Mouse (Mus musculus) embryonic facial prominence, embryonic 13.5 days (tissue): ENCODE data around the gene Parp3. TPM values are rescaled to one million over a fixed set of nuclear protein-coding genes. Genes with fewer than 3 reads are reported as not detected.

Source experiments
- ATAC-seq: fragments of 200-750 bp; cut with Nextera tagmentation; 2 replicates; pipeline ENCODE4 v1.8.0; 2017; ENCODE audit warnings: low read depth; ENCODE audit not compliant: insufficient number of reproducible peaks, insufficient read depth, low FRiP score, low TSS enrichment
- H3K27ac ChIP-seq: fragments of 300-500 bp; sonication (generic); 2 replicates; pipeline ENCODE4 v1.5.1; 2015; ENCODE audit warnings: moderate library complexity, mild to moderate bottlenecking, inconsistent platforms
- H3K27me3 ChIP-seq: fragments of 300-500 bp; sonication (generic); 2 replicates; pipeline ENCODE4 v1.6.1; 2015; ENCODE audit warnings: mild to moderate bottlenecking, inconsistent platforms
- H3K36me3 ChIP-seq: fragments of 300-500 bp; sonication (generic); 2 replicates; pipeline ENCODE4 v1.6.1; 2015; ENCODE audit warnings: mild to moderate bottlenecking, inconsistent platforms
- H3K4me1 ChIP-seq: fragments of 300-500 bp; sonication (generic); 2 replicates; pipeline ENCODE4 v1.6.1; 2015; ENCODE audit warnings: inconsistent platforms
- H3K4me2 ChIP-seq: fragments of 300-500 bp; sonication (generic); 2 replicates; pipeline ENCODE4 v1.6.1; 2015; ENCODE audit warnings: moderate library complexity, mild to moderate bottlenecking, inconsistent platforms
- H3K4me3 ChIP-seq: fragments of 300-500 bp; sonication (generic); 2 replicates; pipeline ENCODE4 v1.5.1; 2015; ENCODE audit warnings: mild to moderate bottlenecking, inconsistent platforms
- H3K9ac ChIP-seq: fragments of 300-500 bp; sonication (generic); 2 replicates; pipeline ENCODE4 v1.6.1; 2015; ENCODE audit warnings: mild to moderate bottlenecking, inconsistent platforms
- H3K9me3 ChIP-seq: fragments of 300-500 bp; sonication (generic); 2 replicates; pipeline ENCODE4 v1.6.1; 2016; ENCODE audit warnings: inconsistent platforms
- WGBS: fragments of 180-500 bp; shearing (Covaris S2); methylation state at CpG from one replicate; pipeline ENCODE4 v1.1.7; 2015; ENCODE audit warnings: mixed read lengths; 5-methylcytosine and 5-hydroxymethylcytosine counted together
- polyA plus RNA-seq: library from polyadenylated mRNA; unstranded; fragments of >200 nt; fragmentation: Nextera tagmentation; extraction: Ambion mirVana; gene quantifications from 2 replicates; pipeline ENCODE4 v1.2.1, GENCODE M21; 2015

Parp3 gene
- polyA plus RNA-seq, 1 experiment from 2014 or later: 3.2 TPM

GRCm38 (mm10) chr9:106464751-106465541 lies 11.8 kb downstream of the Parp3 start:
- H3K27me3 ChIP-seq: peaks cover 11% of the 10 kb centered on the region
- H3K36me3 ChIP-seq: peaks cover 41% of the 10 kb centered on the region
- peak overlapping the region; percentile 77 for H3K9ac ChIP-seq
- peak; percentile 23; the same call in 1 of the 2 replicates for ATAC-seq
- peak overlapping the region; percentile 59 for H3K4me3 ChIP-seq
- H3K4me2 ChIP-seq: peak overlapping the region; percentile 98
- H3K27ac ChIP-seq: no peak overlapping the region
- H3K9me3 ChIP-seq: no peaks in the 10 kb centered on the region
- peaks cover 25% of the 10 kb centered on the region for H3K4me1 ChIP-seq
- 3% methylated on average over 99 of the region's 99 CpGs for WGBS

- H3K9me3 ChIP-seq: no peaks in the 10 kb centered on the region
- ATAC-seq: no peak
- whole genome bisulfite sequencing: 80% methylated on average over 21 of the region's 21 CpGs
Observed at GRCm38 (mm10) chr9:106463122-106464063, 13.4 kb downstream of the Parp3 start.

GRCm38 (mm10) chr9:106462430-106462800 lies 14.3 kb downstream of the Parp3 start:
- H3K4me1 ChIP-seq: peaks cover 46% of the 10 kb centered on the region

More at GRCm38 (mm10) chr9:106463122-106464063, 13.4 kb downstream of the Parp3 start:
- H3K27ac ChIP-seq: no peak overlapping the region; the same call in 1 of the 2 replicates
- no peak overlapping the region for H3K4me2 ChIP-seq
- H3K36me3 ChIP-seq: peaks cover 49% of the 10 kb centered on the region
- peaks cover 11% of the 10 kb centered on the region for H3K27me3 ChIP-seq
- H3K9ac ChIP-seq: 0 out of 2 replicates have a peak overlapping the region, but pooled peaks have one; percentile 16
- H3K4me3 ChIP-seq: no peak overlapping the region
- peaks cover 36% of the 10 kb centered on the region for H3K4me1 ChIP-seq

GRCm38 (mm10) chr9:106461641-106462429 lies 14.9 kb downstream of the Parp3 start:
- no peak for ATAC-seq
- Histone ChIP-seq H3K27me3 (peaks cover 11% of the 10 kb centered on the region), H3K9me3 (no peaks in the 10 kb centered on the region), H3K4me1 (peaks cover 52% of the 10 kb centered on the region), H3K4me2 (no peak overlapping the region), H3K36me3 (peaks cover 55% of the 10 kb centered on the region), H3K27ac (no peak overlapping the region), H3K9ac (no peak overlapping the region), H3K4me3 (no peak overlapping the region)
- 78% methylated on average over 16 of the region's 16 CpGs for WGBS

More at GRCm38 (mm10) chr9:106462430-106462800, 14.3 kb downstream of the Parp3 start:
- Histone ChIP-seq H3K4me2 (no peak overlapping the region), H3K9me3 (no peaks in the 10 kb centered on the region), H3K9ac (no peak overlapping the region), H3K27me3 (peaks cover 11% of the 10 kb centered on the region), H3K36me3 (peaks cover 55% of the 10 kb centered on the region), H3K4me3 (no peak overlapping the region), H3K27ac (no peak overlapping the region)
- ATAC-seq: no peak
- 89% methylated on average over 12 of the region's 12 CpGs for WGBS

DNA sequence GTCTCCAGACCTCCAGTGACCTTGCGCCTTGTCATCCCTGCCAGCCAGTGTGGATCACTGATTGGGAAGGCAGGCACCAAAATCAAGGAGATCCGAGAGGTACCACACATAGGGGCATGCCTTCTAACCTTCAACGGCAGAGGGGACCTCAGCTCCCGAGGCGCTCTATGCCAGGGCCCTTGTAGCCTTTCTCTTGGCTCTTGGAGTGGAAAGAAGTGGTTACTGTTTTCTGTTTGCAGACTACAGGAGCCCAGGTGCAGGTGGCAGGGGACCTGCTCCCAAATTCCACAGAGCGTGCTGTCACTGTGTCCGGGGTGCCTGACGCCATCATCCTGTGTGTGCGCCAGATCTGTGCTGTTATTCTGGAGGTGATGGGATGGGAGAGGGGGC lies 15.7 kb downstream of the Parp3 start:
- no peak overlapping the region for H3K27ac ChIP-seq
- no peak overlapping the region for H3K4me3 ChIP-seq
- H3K9me3 ChIP-seq: no peaks in the 10 kb centered on the region
- 89% methylated on average over 9 of the region's 9 CpGs for WGBS
- H3K9ac ChIP-seq: no peak overlapping the region
- H3K4me2 ChIP-seq: no peak overlapping the region
- peaks cover 59% of the 10 kb centered on the region for H3K4me1 ChIP-seq
- H3K27me3 ChIP-seq: peaks cover 11% of the 10 kb centered on the region
- H3K36me3 ChIP-seq: peaks cover 55% of the 10 kb centered on the region
- ATAC-seq: no peak

DNA sequence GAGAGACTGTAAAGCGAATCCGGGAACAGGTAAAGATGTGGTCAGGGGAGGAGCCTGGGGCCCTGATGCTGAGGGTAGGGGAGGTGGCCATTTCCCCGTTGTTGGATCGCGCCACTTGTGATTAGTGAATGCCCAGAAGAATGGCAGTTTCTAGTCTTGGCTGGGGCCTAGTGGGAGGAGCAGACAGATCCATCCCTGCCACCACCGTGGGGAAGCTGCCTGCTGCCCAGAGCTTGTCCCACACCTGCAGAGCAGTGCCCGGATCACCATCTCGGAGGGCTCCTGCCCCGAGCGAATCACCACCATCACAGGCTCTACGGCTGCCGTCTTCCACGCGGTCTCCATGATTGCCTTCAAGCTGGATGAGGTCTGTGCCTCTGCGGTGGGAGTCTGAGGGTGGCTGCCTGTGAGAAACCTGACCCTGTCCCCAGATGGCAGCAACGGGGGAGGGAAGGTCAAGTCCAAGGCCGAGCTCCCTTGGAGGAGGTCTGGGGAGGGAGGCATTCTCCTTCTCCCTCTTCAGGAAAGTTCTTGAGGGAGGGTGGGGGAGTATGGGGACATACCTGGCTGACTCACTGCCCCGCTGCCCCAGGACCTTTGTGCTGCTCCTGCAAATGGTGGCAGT lies 16.2 kb downstream of the Parp3 start:
- no peak overlapping the region for H3K4me3 ChIP-seq
- H3K36me3 ChIP-seq: peaks cover 55% of the 10 kb centered on the region
- 66% methylated on average over 18 of the region's 18 CpGs for WGBS
- ATAC-seq: no peak
- no peak overlapping the region for H3K4me2 ChIP-seq
- peaks cover 59% of the 10 kb centered on the region for H3K4me1 ChIP-seq
- H3K27me3 ChIP-seq: peaks cover 11% of the 10 kb centered on the region; the same call in 1 of the 2 replicates
- no peak overlapping the region for H3K27ac ChIP-seq
- no peaks in the 10 kb centered on the region for H3K9me3 ChIP-seq
- no peak overlapping the region for H3K9ac ChIP-seq

DNA sequence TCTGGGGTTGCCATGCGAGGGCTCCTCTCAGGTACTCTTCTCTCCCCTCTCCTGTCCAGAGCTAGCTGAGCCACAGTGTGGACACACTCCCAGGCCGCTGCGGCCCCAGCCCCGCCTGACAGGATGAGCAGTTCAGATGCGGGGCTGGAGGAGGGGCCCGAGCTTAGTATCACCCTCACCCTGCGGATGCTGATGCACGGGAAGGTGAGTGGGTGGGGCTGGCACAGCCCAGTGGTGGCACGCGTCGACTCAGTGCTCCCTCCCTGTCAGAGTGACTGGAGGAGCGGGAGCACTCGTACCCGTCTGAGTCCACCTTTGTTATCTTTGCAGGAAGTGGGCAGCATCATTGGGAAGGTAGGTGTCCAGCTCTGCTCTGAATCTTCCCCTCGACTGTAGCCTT lies 16.8 kb downstream of the Parp3 start:
- ATAC-seq: no peak
- H3K4me1 ChIP-seq: peaks cover 60% of the 10 kb centered on the region

DNA sequence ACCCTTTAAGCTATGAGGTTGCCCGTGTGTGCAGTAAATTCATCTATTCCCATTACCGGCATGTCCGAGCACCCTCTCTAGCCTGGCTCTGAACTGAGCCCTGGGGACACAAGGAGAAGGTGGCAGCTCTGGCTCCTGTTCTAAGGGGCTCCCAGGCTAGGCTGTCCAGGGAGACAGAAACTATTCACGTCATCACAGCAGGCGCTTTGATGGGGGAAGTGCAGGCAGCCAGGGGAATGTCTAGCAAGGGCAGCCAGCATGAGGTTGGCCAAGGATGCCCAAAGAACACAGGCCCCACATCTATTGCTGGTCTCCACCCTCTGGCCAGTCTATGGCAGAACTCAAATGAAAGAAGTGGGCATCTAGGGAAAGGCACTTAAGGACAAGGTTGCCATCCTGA lies 18.8 kb downstream of the Parp3 start:
- no peak overlapping the region for H3K4me2 ChIP-seq

More for the DNA sequence above, 16.8 kb downstream of the Parp3 start:
- Histone ChIP-seq H3K27ac (no peak overlapping the region), H3K9me3 (no peaks in the 10 kb centered on the region), H3K36me3 (peaks cover 55% of the 10 kb centered on the region), H3K27me3 (peaks cover 11% of the 10 kb centered on the region; the same call in 1 of the 2 replicates), H3K9ac (no peak overlapping the region), H3K4me3 (no peak overlapping the region), H3K4me2 (no peak overlapping the region)
- WGBS: 81% methylated on average over 15 of the region's 15 CpGs

GRCm38 (mm10) chr9:106457163-106457559 lies 19.6 kb downstream of the Parp3 start:
- 48% methylated on average over 9 of the region's 9 CpGs for WGBS
- peak overlapping the region; percentile 97 for H3K4me2 ChIP-seq
- H3K9ac ChIP-seq: peak overlapping the region; percentile 85
- peak overlapping the region; percentile 92 for H3K27ac ChIP-seq
- peak overlapping the region; percentile 69 for H3K4me3 ChIP-seq
- H3K4me1 ChIP-seq: peaks cover 72% of the 10 kb centered on the region
- no peaks in the 10 kb centered on the region for H3K27me3 ChIP-seq
- no peak for ATAC-seq
- peaks cover 35% of the 10 kb centered on the region for H3K36me3 ChIP-seq
- no peaks in the 10 kb centered on the region for H3K9me3 ChIP-seq

More for the DNA sequence above, 18.8 kb downstream of the Parp3 start:
- no peak for ATAC-seq
- peaks cover 40% of the 10 kb centered on the region for H3K36me3 ChIP-seq
- H3K9me3 ChIP-seq: no peaks in the 10 kb centered on the region
- H3K27ac ChIP-seq: no peak overlapping the region
- H3K27me3 ChIP-seq: no peaks in the 10 kb centered on the region
- no peak overlapping the region for H3K9ac ChIP-seq
- WGBS: 71% methylated on average over 5 of the region's 5 CpGs
- no peak overlapping the region for H3K4me3 ChIP-seq
- H3K4me1 ChIP-seq: peaks cover 64% of the 10 kb centered on the region

- Histone ChIP-seq H3K9ac (peak overlapping the region; percentile 85), H3K9me3 (no peaks in the 10 kb centered on the region), H3K4me2 (peak overlapping the region; percentile 97), H3K36me3 (peaks cover 33% of the 10 kb centered on the region), H3K4me3 (peak overlapping the region; percentile 69), H3K4me1 (peaks cover 78% of the 10 kb centered on the region), H3K27ac (peak overlapping the region; percentile 92), H3K27me3 (no peaks in the 10 kb centered on the region)
- ATAC-seq: no peak
- WGBS: 32% methylated on average over 15 of the region's 15 CpGs
Observed at GRCm38 (mm10) chr9:106456325-106457162, 20.2 kb downstream of the Parp3 start.
